In genomic region chr1:162665486-162666174, GRCm38 (mm10) we compare ENCODE assay signal across 8 mouse cellular contexts. TPM values are rescaled to one million over a fixed set of nuclear protein-coding genes. Genes with fewer than 3 reads are reported as not detected.
A peak's percentile ranks its signal among the peaks of the same experiment; 100 is the strongest.
DNase-seq lines count a peak whose midpoint lies in the region; ATAC-seq lines count a peak whose summit lies in the region.

No protein-coding gene starts in this region.

- H3K4me1 ChIP-seq in kidney, embryonic 16.5 days (ENCODE audit: insufficient read depth, low read length), result 0 out of 2 replicates have a peak, but pooled peaks cover 6% of the 10 kb centered on the region
- H3K4me1 ChIP-seq in liver, embryonic 15.5 days (replicated peaks), result peaks cover 4% of the 10 kb centered on the region; the same call in 1 of the 2 replicates

- H3K27me3 ChIP-seq in kidney, embryonic 16.5 days (ENCODE audit: insufficient read depth, low read length), result no peaks in the 10 kb centered on the region
- no peaks in the 10 kb centered on the region for H3K27me3 ChIP-seq in liver, embryonic 15.5 days

- WGBS in kidney, embryonic 16.5 days, result 3% methylated on average over 11 of the region's 11 CpGs
- WGBS in liver, embryonic 15.5 days (ENCODE audit: insufficient replicate concordance), result 5% methylated on average over 11 of the region's 11 CpGs

- no peak overlapping the region for H3K27ac ChIP-seq in kidney, embryonic 16.5 days (ENCODE audit: low read length)
- no peak overlapping the region for H3K27ac ChIP-seq in liver, embryonic 15.5 days (replicated peaks)

- 0 out of 2 replicates have a peak, but pooled peaks cover 6% of the 10 kb centered on the region for H3K36me3 ChIP-seq in kidney, embryonic 16.5 days (ENCODE audit: insufficient read depth, low read length)
- H3K36me3 ChIP-seq in liver, embryonic 15.5 days (replicated peaks), result peaks cover 12% of the 10 kb centered on the region; the same call in 1 of the 2 replicates

- H3K4me2 ChIP-seq in kidney, embryonic 16.5 days (replicated peaks; ENCODE audit: low read depth, low read length), result peak overlapping the region; percentile 63
- H3K4me2 ChIP-seq in liver, embryonic 15.5 days, result peak overlapping the region; percentile 61

- DNase-seq in kidney, adult 8-10 months, result no peak
- DNase-seq in R1 (ENCODE audit: low read depth, low spot score), result peak; percentile 48
- no peak for DNase-seq in gastrocnemius, postnatal 36 days
- DNase-seq in cerebellum, adult 18-20 months, result no peak
- no peak for DNase-seq in gastrocnemius, postnatal 14 days

- no peaks in the 10 kb centered on the region for H3K9me3 ChIP-seq in kidney, embryonic 16.5 days (ENCODE audit: low read length)
- no peaks in the 10 kb centered on the region for H3K9me3 ChIP-seq in liver, embryonic 15.5 days (replicated peaks)

- peak overlapping the region; percentile 43 for H3K4me3 ChIP-seq in kidney, embryonic 16.5 days (ENCODE audit: low read length)
- peak overlapping the region; percentile 26; the same call in 1 of the 2 replicates for H3K4me3 ChIP-seq in liver, embryonic 15.5 days (replicated peaks)

- peak; percentile 88 for ATAC-seq in kidney, embryonic 16.5 days (ENCODE audit: low FRiP score, low TSS enrichment)
- peak; percentile 57 for ATAC-seq in granulocyte monocyte progenitor cell, adult 5-6 weeks (replicated peaks; ENCODE audit: poor library complexity, severe bottlenecking)
- ATAC-seq in liver, embryonic 15.5 days (ENCODE audit: insufficient read depth), result peak; percentile 74

- intact Hi-C loops in gastrocnemius, postnatal 36 days (cut with DNase I), result loop anchor here (2.0 to 10.0 kb wide), 2 partner anchors 115 to 311 kb away; no protein-coding TSS in a partner anchor
- intact Hi-C loops in gastrocnemius, postnatal 14 days (cut with DNase I; ENCODE audit: low total_unique reads), result loop anchor here (10.0 kb wide), 1 partner anchor 311 kb away; no protein-coding TSS in a partner anchor

- H3K9ac ChIP-seq in kidney, embryonic 16.5 days (replicated peaks; ENCODE audit: low read length), result peak overlapping the region; percentile 66
- no peak overlapping the region for H3K9ac ChIP-seq in liver, embryonic 15.5 days

RNA-seq across cellular contexts. Expression of gene Myocos, which starts 7.6 kb away (rescaled TPM):
- not detected in 2 replicates for polyA plus RNA-seq in kidney, embryonic 16.5 days (2015; fragmentation: Nextera tagmentation; extraction: Ambion mirVana)
- total RNA-seq in granulocyte monocyte progenitor cell, adult 5-6 weeks (2014; fragmentation: Nextera tagmentation), result not detected in 2 replicates
- total RNA-seq in granulocyte monocyte progenitor cell, adult 5-6 weeks (2017), result not detected in 2 replicates
- polyA plus RNA-seq in liver, embryonic 15.5 days (2015; fragmentation: Nextera tagmentation; extraction: Ambion mirVana), result not detected in 2 replicates
- total RNA-seq in gastrocnemius, postnatal 36 days (2021), result not detected
- total RNA-seq in gastrocnemius, postnatal 14 days (2021), result not detected

RNA-seq across cellular contexts. Expression of gene Myoc, which starts 26.7 kb away (rescaled TPM):
- 0.17 TPM in 2 replicates for polyA plus RNA-seq in kidney, embryonic 16.5 days (2015; fragmentation: Nextera tagmentation; extraction: Ambion mirVana)
- not detected in 2 replicates for total RNA-seq in granulocyte monocyte progenitor cell, adult 5-6 weeks (2014; fragmentation: Nextera tagmentation)
- not detected in 2 replicates for total RNA-seq in granulocyte monocyte progenitor cell, adult 5-6 weeks (2017)
- polyA plus RNA-seq in liver, embryonic 15.5 days (2015; fragmentation: Nextera tagmentation; extraction: Ambion mirVana), result not detected in 2 replicates
- 10 to 100 TPM; 23.4 to 24.2 TPM for total RNA-seq in gastrocnemius, postnatal 36 days (2021)
- total RNA-seq in gastrocnemius, postnatal 14 days (2021), result 10 to 100 TPM; 13.4 to 14.3 TPM

Comparison
In these comparisons a context has a peak if more than half of its experiments do, and no peak if none do; other contexts are left out.
1. RNA of gene Myoc, which starts 26.7 kb away (total RNA-seq): 23.4 to 24.2 TPM in gastrocnemius, postnatal 36 days and 13.4 to 14.3 TPM in gastrocnemius, postnatal 14 days; not detected in granulocyte monocyte progenitor cell, adult 5-6 weeks; every median in the first group is over 10 times any median in the second.
2. Peak in every context shown above with its lines, with median percentiles within 50 percentile points of each other: ATAC-seq.